Mouse (Mus musculus) gastrocnemius, adult 2 months (tissue): Measurements from ENCODE around the gene Cbx3. TPM values are rescaled to one million over a fixed set of nuclear protein-coding genes. Genes with fewer than 3 reads are reported as not detected.

Source experiments
- DNase-seq: peaks from one replicate; pipeline ENCODE4 v3.0.0; 2022
- H3K27ac ChIP-seq: fragments of 200-600 bp; 2 replicates; pipeline ENCODE4 v1.8.1; 2022; ENCODE audit warnings: mild to moderate bottlenecking
- H3K4me3 ChIP-seq: fragments of 200-600 bp; 2 replicates; pipeline ENCODE4 v1.8.1; 2022; ENCODE audit warnings: mild to moderate bottlenecking, moderate library complexity
- CTCF ChIP-seq: fragments of 200-600 bp; IDR thresholded peaks from 2 replicates; pipeline ENCODE4 v1.8.1; 2022; ENCODE audit warnings: antibody characterized with exemption, mild to moderate bottlenecking, moderate library complexity
- intact Hi-C: fragments of 180-260 bp; cut with DNase I; formaldehyde crosslinking; loops from one replicate; pipeline ENCODE4 v1.15.1; 2025
- long read RNA-seq, 2 experiments: library from polyadenylated mRNA; stranded (forward); transcript quantifications; one replicate each; pipeline ENCODE4 v2.0.0; 2021
- total RNA-seq, 2 experiments: library from RNA; stranded (reverse); gene quantifications; 2 replicates each; pipeline ENCODE4 v1.2.3; 2021

Cbx3 gene
- 10 to 100 TPM; 38.6 to 51.1 TPM for total RNA-seq
- long read RNA-seq, experiment 1, transcript Cbx3-201 (6 exons, 1,889 nt): major isoform, 39 of 42 reads
- long read RNA-seq, experiment 1, partial matches to known transcripts: 0 of 42 reads
- long read RNA-seq, experiment 1, other reads (novel, unspliced or antisense): 3 of 42 reads
- long read RNA-seq, experiment 2, transcript Cbx3-201 (6 exons, 1,889 nt): major isoform, 41 of 47 reads
- long read RNA-seq, experiment 2, partial matches to known transcripts: 1 of 47 reads
- long read RNA-seq, experiment 2, other reads (novel, unspliced or antisense): 5 of 47 reads

DNA sequence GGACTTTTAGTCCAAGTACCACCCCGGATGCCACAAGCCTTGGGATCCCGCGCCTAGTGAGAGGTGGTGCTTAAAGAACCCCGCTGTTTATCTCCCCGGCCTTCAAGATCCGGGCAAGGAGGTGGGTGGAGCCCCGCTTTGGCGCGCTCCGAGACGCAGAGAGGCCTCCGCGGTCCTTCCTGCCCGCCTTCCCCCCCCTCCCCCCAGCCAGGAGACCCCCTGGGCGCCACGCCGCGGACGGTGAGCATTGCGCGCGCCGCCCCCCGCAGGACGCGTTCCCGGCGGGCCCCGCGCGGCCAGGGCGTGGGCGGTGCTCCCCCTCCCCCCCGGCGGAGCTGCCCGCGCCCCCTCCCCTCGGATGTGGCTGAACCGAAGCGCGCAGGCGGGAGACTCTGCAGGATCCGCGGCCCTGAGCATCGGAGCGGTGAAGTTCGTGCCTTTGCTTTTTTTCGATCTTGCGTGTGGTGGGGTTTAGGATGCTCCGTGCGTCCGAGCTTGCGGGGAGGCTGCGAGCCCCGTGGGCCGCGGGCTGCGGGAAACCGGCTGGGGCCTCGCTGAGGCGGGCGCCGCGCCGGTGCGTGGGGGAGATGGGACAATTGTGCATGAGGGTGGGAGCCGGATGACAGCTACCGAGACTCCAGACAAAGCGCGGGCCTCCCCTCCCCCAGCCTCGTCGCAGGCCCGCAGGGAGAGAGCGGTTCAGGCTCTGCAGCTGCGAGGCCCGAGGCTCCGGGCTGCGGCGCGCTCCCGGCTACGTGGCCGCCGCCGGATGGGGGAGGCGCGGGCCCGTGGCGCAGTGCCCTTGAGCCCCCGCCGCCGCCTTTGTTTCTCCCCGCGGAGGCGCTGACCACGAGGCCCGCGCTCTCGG lies at the start of gene Cbx3:
Gene Cbx3, plus strand, starts transcription at position 50 of the 868 bp plus-strand sequence.
- no peak for TF ChIP-seq CTCF
- intact Hi-C loops: loop anchor here (5.0 kb wide), 1 partner anchor 752 kb away; the partner anchor contains the start of gene Hoxa7
- H3K27ac ChIP-seq: peak within 1 kb of the TSS; percentile 99
- peak; percentile 90 for DNase-seq
- peak within 1 kb of the TSS; percentile 81 for H3K4me3 ChIP-seq

GRCm38 (mm10) chr6:51423466-51424122 lies 46.6 kb upstream of the Cbx3 start:
- no peak for DNase-seq
- Histone ChIP-seq H3K27ac (no peak overlapping the region), H3K4me3 (no peak overlapping the region)
- TF ChIP-seq CTCF: no peak
- intact Hi-C loops: no loop called here

DNA sequence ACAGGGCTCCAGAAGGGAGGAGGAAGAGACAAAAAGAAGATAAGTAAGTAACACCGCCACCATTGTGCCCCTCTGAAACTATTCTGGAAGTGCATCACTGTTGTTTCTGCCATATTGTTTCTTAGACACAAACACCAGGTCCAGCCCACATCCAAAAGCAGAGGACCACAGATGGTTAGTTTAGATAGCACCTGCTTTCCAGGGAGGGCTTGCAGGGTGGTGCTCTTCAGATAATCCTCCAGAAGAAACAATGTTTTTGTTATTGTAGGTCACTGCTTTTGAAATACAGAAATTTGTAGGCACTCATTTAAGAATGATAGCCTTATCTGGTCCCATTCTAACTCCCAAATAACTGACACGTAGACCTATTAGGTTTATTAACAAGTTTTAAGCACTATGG lies 45.6 kb upstream of the Cbx3 start:
- no peak overlapping the region for H3K4me3 ChIP-seq
- TF ChIP-seq CTCF: no peak
- no peak for DNase-seq
- intact Hi-C loops: no loop called here
- no peak overlapping the region for H3K27ac ChIP-seq

GRCm38 (mm10) chr6:51432535-51433397 lies 37.4 kb upstream of the Cbx3 start, which contains the start of gene Nfe2l3:
Gene Nfe2l3 (plus strand): TSS chr6:51432670.
- intact Hi-C loops: no loop called here
- DNase-seq: peak; percentile 57

GRCm38 (mm10) chr6:51434270-51434669 lies 35.9 kb upstream of the Cbx3 start:
- no peak for DNase-seq
- no peak for TF ChIP-seq CTCF
- intact Hi-C loops: no loop called here
- no peak overlapping the region for H3K27ac ChIP-seq
- H3K4me3 ChIP-seq: no peak overlapping the region

More at GRCm38 (mm10) chr6:51432535-51433397, 37.4 kb upstream of the Cbx3 start, which contains the start of gene Nfe2l3:
- H3K27ac ChIP-seq: no peak within 1 kb of the TSS
- peak within 1 kb of the TSS; percentile 68 for H3K4me3 ChIP-seq
- TF ChIP-seq CTCF: no peak

DNA sequence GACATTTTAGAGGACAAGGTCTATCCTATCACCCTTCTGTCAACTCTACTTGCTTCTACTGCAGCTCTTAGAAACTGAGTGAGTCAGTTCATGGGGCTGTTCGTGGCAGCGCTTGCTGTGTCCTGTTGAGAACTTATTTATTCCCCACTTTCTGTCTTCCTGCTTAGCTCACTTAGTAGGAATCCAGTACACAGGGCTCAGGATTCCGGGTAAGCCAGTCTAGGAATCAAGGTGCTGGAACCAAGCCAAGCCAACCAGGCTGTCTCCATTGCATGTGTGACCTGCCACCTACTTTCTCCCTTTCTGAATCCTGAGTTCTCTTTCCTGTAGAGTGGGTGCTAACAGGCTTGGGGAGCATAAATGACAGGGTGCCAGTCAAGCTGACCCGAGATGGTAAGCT lies 32.5 kb upstream of the Cbx3 start:
- H3K27ac ChIP-seq: no peak overlapping the region

GRCm38 (mm10) chr6:51438826-51439330 lies 31.3 kb upstream of the Cbx3 start:
- DNase-seq: no peak
- Histone ChIP-seq H3K27ac (no peak overlapping the region), H3K4me3 (no peak overlapping the region)
- no peak for TF ChIP-seq CTCF
- intact Hi-C loops: no loop called here

More for the DNA sequence above, 32.5 kb upstream of the Cbx3 start:
- intact Hi-C loops: no loop called here
- no peak for DNase-seq
- H3K4me3 ChIP-seq: no peak overlapping the region
- no peak for TF ChIP-seq CTCF

- Histone ChIP-seq H3K4me3 (no peak overlapping the region), H3K27ac (no peak overlapping the region)
- no peak for TF ChIP-seq CTCF
- no peak for DNase-seq
- intact Hi-C loops: no loop called here
Measured at GRCm38 (mm10) chr6:51442191-51442835, 27.8 kb upstream of the Cbx3 start.

- no peak for TF ChIP-seq CTCF
- DNase-seq: no peak
- Histone ChIP-seq H3K4me3 (no peak overlapping the region), H3K27ac (no peak overlapping the region)
- intact Hi-C loops: no loop called here
Measured at GRCm38 (mm10) chr6:51452927-51453503, 17.1 kb upstream of the Cbx3 start.

DNA sequence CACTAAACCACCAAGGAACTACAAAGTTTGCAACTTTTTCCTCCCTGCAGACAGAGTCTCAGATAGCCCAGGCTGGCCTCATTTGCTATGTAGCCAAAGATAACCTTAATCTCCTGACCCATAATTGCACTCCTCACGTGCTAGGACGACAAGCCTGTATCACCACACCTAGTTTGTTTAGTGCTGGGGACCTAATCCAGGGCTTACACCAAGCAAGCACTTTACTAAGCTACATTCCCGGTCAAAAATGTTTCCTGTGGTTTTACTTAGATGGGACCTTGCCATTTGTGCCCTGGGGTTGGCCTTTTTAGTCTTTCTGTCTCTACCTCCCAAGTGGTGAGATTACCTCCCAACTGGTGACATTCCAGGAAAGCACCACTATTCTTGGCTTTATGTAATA lies 15.2 kb upstream of the Cbx3 start:
- no peak overlapping the region for H3K4me3 ChIP-seq
- DNase-seq: no peak
- intact Hi-C loops: no loop called here
- H3K27ac ChIP-seq: no peak overlapping the region
- no peak for TF ChIP-seq CTCF

GRCm38 (mm10) chr6:51456198-51456597 lies 14.0 kb upstream of the Cbx3 start:
- Histone ChIP-seq H3K27ac (no peak overlapping the region), H3K4me3 (no peak overlapping the region)
- intact Hi-C loops: no loop called here
- TF ChIP-seq CTCF: no peak
- DNase-seq: no peak
